Mouse (Mus musculus) monocyte, adult 5-6 weeks (primary cell): Measurements from ENCODE around the gene Rfx2. TPM values are rescaled to one million over a fixed set of nuclear protein-coding genes. Genes with fewer than 3 reads are reported as not detected.

ENCODE experiments used
- ATAC-seq: fragments of 153-309, 156-312 bp; replicated peaks from 2 replicates; pipeline ENCODE4 v1.8.0; 2017; ENCODE audit warnings: mild to moderate bottlenecking; ENCODE audit not compliant: low TSS enrichment, insufficient number of reproducible peaks, severe bottlenecking, poor library complexity, low FRiP score
- total RNA-seq: library from RNA; stranded (forward); fragments of 200-1000, 200-491, 200-594 nt; gene quantifications from 3 replicates; pipeline ENCODE4 v1.2.3, GENCODE M21; 2017

Rfx2 gene
- total RNA-seq, 1 experiment from 2014 or later, result 6.6 TPM

- ATAC-seq, result no peak
These were observed 11.4 kb upstream of the Rfx2 start for GRCm38 (mm10) chr17:56842173-56842572.

GRCm38 (mm10) chr17:56840524-56840923 lies 9.7 kb upstream of the Rfx2 start:
- ATAC-seq, result no peak

- no peak for ATAC-seq
These were observed 5.5 kb upstream of the Rfx2 start for GRCm38 (mm10) chr17:56836336-56836735.

GRCm38 (mm10) chr17:56833381-56833780 lies 2.6 kb upstream of the Rfx2 start:
- no peak for ATAC-seq

- no peak for ATAC-seq
These were observed 2.1 kb upstream of the Rfx2 start for GRCm38 (mm10) chr17:56832918-56833317.

GRCm38 (mm10) chr17:56831111-56831816 lies 451 bp upstream of the Rfx2 start:
- ATAC-seq, result peak; percentile 98

GRCm38 (mm10) chr17:56829795-56830194 lies 1.0 kb downstream of the Rfx2 start:
- ATAC-seq, result no peak

- no peak for ATAC-seq
These were observed 1.6 kb downstream of the Rfx2 start for GRCm38 (mm10) chr17:56829171-56829570.

GRCm38 (mm10) chr17:56826718-56827117 lies 4.1 kb downstream of the Rfx2 start:
- no peak for ATAC-seq

GRCm38 (mm10) chr17:56823352-56823751 lies 7.5 kb downstream of the Rfx2 start:
- no peak for ATAC-seq

GRCm38 (mm10) chr17:56822380-56822779 lies 8.4 kb downstream of the Rfx2 start:
- no peak for ATAC-seq

GRCm38 (mm10) chr17:56819694-56820111 lies 11.1 kb downstream of the Rfx2 start:
- ATAC-seq, result peak; percentile 52

- ATAC-seq, result no peak
These were observed 11.7 kb downstream of the Rfx2 start for GRCm38 (mm10) chr17:56819032-56819545.

GRCm38 (mm10) chr17:56818067-56818636 lies 12.7 kb downstream of the Rfx2 start:
- ATAC-seq, result no peak

GRCm38 (mm10) chr17:56815057-56815345 lies 15.8 kb downstream of the Rfx2 start:
- ATAC-seq, result no peak

GRCm38 (mm10) chr17:56814316-56815056 lies 16.3 kb downstream of the Rfx2 start:
- ATAC-seq, result peak; percentile 68

- no peak for ATAC-seq
These were observed 20.6 kb downstream of the Rfx2 start for GRCm38 (mm10) chr17:56810245-56810644.

GRCm38 (mm10) chr17:56808518-56808917 lies 22.3 kb downstream of the Rfx2 start:
- peak; percentile 36; the same call in 1 of the 2 replicates for ATAC-seq

GRCm38 (mm10) chr17:56805784-56806183 lies 25.0 kb downstream of the Rfx2 start:
- no peak for ATAC-seq

GRCm38 (mm10) chr17:56804952-56805351 lies 25.9 kb downstream of the Rfx2 start:
- no peak for ATAC-seq
